Mouse (Mus musculus) megakaryocyte, embryonic 14.5 days (primary cell): ENCODE measurements around the gene Trio. TPM values are rescaled to one million over a fixed set of nuclear protein-coding genes. Genes with fewer than 3 reads are reported as not detected.

Source experiments
- H3K27me3 ChIP-seq: replicated peaks from 2 replicates; pipeline ENCODE3; 2012; ENCODE audit warnings: inconsistent platforms
- H3K36me3 ChIP-seq: replicated peaks from 2 replicates; pipeline ENCODE3; 2012; ENCODE audit warnings: low read length, inconsistent platforms, mixed read lengths
- H3K4me1 ChIP-seq: 2 replicates; pipeline ENCODE4 v1.6.1; 2012; ENCODE audit warnings: inconsistent platforms
- H3K4me3 ChIP-seq: replicated peaks from 2 replicates; pipeline ENCODE3; 2012; ENCODE audit warnings: moderate library complexity, mild to moderate bottlenecking, inconsistent platforms
- H3K9me3 ChIP-seq: 2 replicates; pipeline ENCODE4 v1.6.1; 2012; ENCODE audit warnings: inconsistent platforms
- FLI1 ChIP-seq: IDR thresholded peaks from 2 replicates; pipeline ENCODE4 v1.6.1; 2012; ENCODE audit warnings: low read length, inconsistent platforms, mixed read lengths
- GATA1 ChIP-seq: IDR thresholded peaks from 3 replicates; pipeline ENCODE4 v1.6.1; 2012; ENCODE audit warnings: mixed read lengths, low read length, inconsistent platforms, borderline replicate concordance
- polyA plus RNA-seq: library from polyadenylated mRNA; stranded (reverse); fragments of >175 nt; gene quantifications from 2 replicates; pipeline ENCODE4 v1.2.3, GENCODE M21; 2012; ENCODE audit warnings: low replicate concordance; ENCODE audit not compliant: insufficient read depth

Trio gene
- polyA plus RNA-seq, 1 experiment = 5.8 TPM

- peak overlapping the region; percentile 88 for H3K4me3 ChIP-seq
Measured at GRCm38 (mm10) chr15:27923280-27923986, 102.2 kb downstream of the Trio start.

GRCm38 (mm10) chr15:27920751-27921150 lies 104.9 kb downstream of the Trio start:
- Histone ChIP-seq H3K4me3 (no peak overlapping the region), H3K4me1 (peaks cover 32% of the 10 kb centered on the region), H3K27me3 (peaks cover 13% of the 10 kb centered on the region), H3K9me3 (no peaks in the 10 kb centered on the region), H3K36me3 (no peaks in the 10 kb centered on the region)
- no peak for TF ChIP-seq GATA1
- TF ChIP-seq FLI1 = no peak

More at GRCm38 (mm10) chr15:27923280-27923986, 102.2 kb downstream of the Trio start:
- no peaks in the 10 kb centered on the region for H3K36me3 ChIP-seq
- no peak for TF ChIP-seq GATA1
- no peak for TF ChIP-seq FLI1
- H3K4me1 ChIP-seq = peaks cover 48% of the 10 kb centered on the region
- H3K27me3 ChIP-seq = peaks cover 12% of the 10 kb centered on the region
- no peaks in the 10 kb centered on the region for H3K9me3 ChIP-seq

GRCm38 (mm10) chr15:27919540-27919939 lies 106.1 kb downstream of the Trio start:
- TF ChIP-seq FLI1 (no peak), GATA1 (no peak)
- no peaks in the 10 kb centered on the region for H3K9me3 ChIP-seq
- H3K36me3 ChIP-seq = no peaks in the 10 kb centered on the region
- peaks cover 21% of the 10 kb centered on the region for H3K4me1 ChIP-seq
- no peak overlapping the region for H3K4me3 ChIP-seq
- H3K27me3 ChIP-seq = peaks cover 13% of the 10 kb centered on the region

- Histone ChIP-seq H3K36me3 (no peaks in the 10 kb centered on the region), H3K9me3 (no peaks in the 10 kb centered on the region), H3K4me3 (no peak overlapping the region), H3K27me3 (peaks cover 16% of the 10 kb centered on the region), H3K4me1 (peaks cover 20% of the 10 kb centered on the region)
- TF ChIP-seq FLI1 (no peak), GATA1 (no peak)
Measured at GRCm38 (mm10) chr15:27918798-27919197, 106.8 kb downstream of the Trio start.

- H3K9me3 ChIP-seq = no peaks in the 10 kb centered on the region
- H3K4me3 ChIP-seq = no peak overlapping the region
- peaks cover 20% of the 10 kb centered on the region for H3K4me1 ChIP-seq
- H3K36me3 ChIP-seq = no peaks in the 10 kb centered on the region
- H3K27me3 ChIP-seq = peaks cover 16% of the 10 kb centered on the region
- TF ChIP-seq FLI1 (no peak), GATA1 (no peak)
Measured at GRCm38 (mm10) chr15:27916204-27916603, 109.4 kb downstream of the Trio start.

GRCm38 (mm10) chr15:27913013-27913412 lies 112.6 kb downstream of the Trio start:
- Histone ChIP-seq H3K9me3 (no peaks in the 10 kb centered on the region), H3K27me3 (peaks cover 16% of the 10 kb centered on the region), H3K4me3 (no peak overlapping the region), H3K36me3 (no peaks in the 10 kb centered on the region), H3K4me1 (peaks cover 17% of the 10 kb centered on the region)
- no peak for TF ChIP-seq GATA1
- TF ChIP-seq FLI1 = no peak

- no peak overlapping the region for H3K4me3 ChIP-seq
- peaks cover 17% of the 10 kb centered on the region for H3K4me1 ChIP-seq
- peaks cover 22% of the 10 kb centered on the region for H3K27me3 ChIP-seq
- TF ChIP-seq GATA1 (no peak), FLI1 (no peak)
- no peaks in the 10 kb centered on the region for H3K9me3 ChIP-seq
- H3K36me3 ChIP-seq = no peaks in the 10 kb centered on the region
Measured at GRCm38 (mm10) chr15:27911196-27911595, 114.5 kb downstream of the Trio start.

GRCm38 (mm10) chr15:27910179-27910578 lies 115.5 kb downstream of the Trio start:
- Histone ChIP-seq H3K9me3 (no peaks in the 10 kb centered on the region), H3K4me1 (peaks cover 18% of the 10 kb centered on the region), H3K36me3 (no peaks in the 10 kb centered on the region), H3K27me3 (peaks cover 24% of the 10 kb centered on the region), H3K4me3 (no peak overlapping the region)
- TF ChIP-seq GATA1 (no peak), FLI1 (no peak)

GRCm38 (mm10) chr15:27907649-27908048 lies 118.0 kb downstream of the Trio start:
- Histone ChIP-seq H3K4me3 (no peak overlapping the region), H3K27me3 (peaks cover 17% of the 10 kb centered on the region), H3K9me3 (no peaks in the 10 kb centered on the region), H3K36me3 (no peaks in the 10 kb centered on the region), H3K4me1 (peaks cover 7% of the 10 kb centered on the region)
- TF ChIP-seq GATA1 (no peak), FLI1 (no peak)

GRCm38 (mm10) chr15:27906409-27906808 lies 119.2 kb downstream of the Trio start:
- Histone ChIP-seq H3K27me3 (peaks cover 20% of the 10 kb centered on the region), H3K4me3 (no peak overlapping the region), H3K36me3 (no peaks in the 10 kb centered on the region), H3K4me1 (0 out of 2 replicates have a peak, but pooled peaks cover 3% of the 10 kb centered on the region), H3K9me3 (no peaks in the 10 kb centered on the region)
- TF ChIP-seq GATA1 = no peak
- no peak for TF ChIP-seq FLI1
